Mouse (Mus musculus) forebrain, embryonic 12.5 days (tissue): ENCODE results near the gene Pcmt1. TPM values are rescaled to one million over a fixed set of nuclear protein-coding genes. Genes with fewer than 3 reads are reported as not detected.

ENCODE experiments used
- ATAC-seq: fragments of 200-750 bp; cut with Nextera tagmentation; 2 replicates; pipeline ENCODE4 v1.8.0; 2017; ENCODE audit warnings: moderate TSS enrichment; ENCODE audit not compliant: low FRiP score
- H3K27ac ChIP-seq: fragments of 300-500 bp; sonication (generic); 2 replicates; pipeline ENCODE4 v1.5.1; 2016; ENCODE audit warnings: mild to moderate bottlenecking
- H3K27me3 ChIP-seq: fragments of 300-500 bp; sonication (generic); 2 replicates; pipeline ENCODE4 v1.6.1; 2016; ENCODE audit warnings: mild to moderate bottlenecking
- H3K36me3 ChIP-seq: fragments of 300-500 bp; sonication (generic); replicated peaks from 2 replicates; pipeline ENCODE4 v1.6.1; 2016; ENCODE audit warnings: mild to moderate bottlenecking
- H3K4me1 ChIP-seq: fragments of 300-500 bp; sonication (generic); 2 replicates; pipeline ENCODE4 v1.6.1; 2016
- H3K4me2 ChIP-seq: fragments of 300-500 bp; sonication (generic); 2 replicates; pipeline ENCODE4 v1.6.1; 2016; ENCODE audit warnings: mild to moderate bottlenecking, moderate library complexity
- H3K4me3 ChIP-seq: fragments of 300-500 bp; sonication (generic); replicated peaks from 2 replicates; pipeline ENCODE4 v1.5.1; 2016; ENCODE audit warnings: mild to moderate bottlenecking
- H3K9ac ChIP-seq: fragments of 300-500 bp; sonication (generic); 2 replicates; pipeline ENCODE4 v1.6.1; 2016; ENCODE audit warnings: mild to moderate bottlenecking
- H3K9me3 ChIP-seq: fragments of 300-500 bp; sonication (generic); 2 replicates; pipeline ENCODE4 v1.6.1; 2016
- WGBS: fragments of 180-500 bp; shearing (Covaris S2); methylation state at CpG from one replicate; pipeline ENCODE4 v1.1.7; 2016; 5-methylcytosine and 5-hydroxymethylcytosine counted together
- polyA plus RNA-seq: library from polyadenylated mRNA; unstranded; fragments of >200 nt; fragmentation: Nextera tagmentation; extraction: Ambion mirVana; gene quantifications from 2 replicates; pipeline ENCODE4 v1.2.1, GENCODE M21; 2016

Gene Pcmt1
- polyA plus RNA-seq, 1 experiment from 2014 or later = 139 TPM

DNA sequence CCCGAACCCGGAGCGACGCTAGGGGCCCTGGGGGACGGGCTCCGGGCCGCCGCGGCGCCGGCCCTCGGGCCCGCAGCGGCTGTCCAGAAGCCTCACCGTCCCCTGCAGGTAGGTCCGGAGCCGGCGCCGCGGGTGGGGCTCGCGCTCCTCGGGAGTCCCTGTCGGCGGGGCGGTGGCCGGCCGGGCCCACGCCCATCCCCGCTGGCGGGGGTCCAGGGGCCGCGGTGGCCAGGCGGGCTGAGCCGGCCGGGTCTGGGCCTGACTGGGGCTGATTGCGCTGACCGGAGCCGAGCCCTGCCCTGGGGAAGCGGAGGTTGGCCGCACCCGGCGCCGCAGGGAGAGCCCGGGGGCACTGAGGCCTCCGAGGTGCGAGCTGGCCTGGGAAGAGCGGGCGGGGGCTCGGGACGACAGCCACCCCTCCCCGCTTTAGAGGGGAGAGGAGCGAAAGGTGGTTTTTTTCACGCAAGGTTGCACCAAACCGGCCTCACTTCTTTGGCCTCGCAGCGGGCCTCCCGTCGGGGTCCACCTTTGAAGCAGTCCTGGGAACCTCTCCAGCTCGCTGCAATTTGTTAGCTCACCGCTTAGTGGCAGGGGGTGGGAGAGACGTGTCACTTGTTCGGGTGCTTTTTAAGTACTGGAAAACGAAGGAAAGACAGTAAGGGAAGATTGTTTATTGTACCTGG is 548 bp upstream of the Pcmt1 start:
- peaks cover 34% of the 10 kb centered on the region for H3K4me1 ChIP-seq
- H3K9me3 ChIP-seq = no peaks in the 10 kb centered on the region
- peak; percentile 84 for ATAC-seq
- peak overlapping the region; percentile 100 for H3K9ac ChIP-seq
- under 1% methylated on average over 51 of the region's 64 CpGs for WGBS
- H3K27ac ChIP-seq = peak overlapping the region; percentile 95
- H3K27me3 ChIP-seq = no peaks in the 10 kb centered on the region
- H3K4me3 ChIP-seq = peak overlapping the region; percentile 100
- H3K4me2 ChIP-seq = peak overlapping the region; percentile 77
- H3K36me3 ChIP-seq = peaks cover 27% of the 10 kb centered on the region

DNA sequence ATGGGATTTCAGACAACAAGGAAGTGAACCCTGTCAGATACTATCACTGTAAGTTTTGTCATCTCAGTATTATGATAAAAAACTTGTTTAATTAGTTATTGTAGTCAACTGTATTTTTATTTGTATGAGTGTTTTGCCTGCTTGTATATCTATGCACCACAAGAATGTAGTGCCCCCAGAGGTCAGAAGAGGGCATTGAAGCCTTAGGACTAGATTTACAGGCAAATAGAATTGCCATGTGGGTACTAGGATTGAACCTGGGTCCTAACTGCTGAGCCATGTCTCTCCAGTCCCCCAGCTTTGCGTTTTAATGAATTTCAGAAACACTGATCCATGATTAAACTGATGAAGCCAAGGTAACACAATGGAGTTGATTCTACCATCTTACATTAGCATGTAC is 7.3 kb downstream of the Pcmt1 start:
- Histone ChIP-seq H3K36me3 (peaks cover 67% of the 10 kb centered on the region), H3K4me3 (no peak overlapping the region), H3K9me3 (no peaks in the 10 kb centered on the region), H3K4me2 (no peak overlapping the region), H3K27me3 (no peaks in the 10 kb centered on the region), H3K9ac (no peak overlapping the region), H3K27ac (no peak overlapping the region), H3K4me1 (0 out of 2 replicates have a peak, but pooled peaks cover under 1% of the 10 kb centered on the region)
- WGBS = 66% methylated on average over 1 of the region's 1 CpGs
- no peak for ATAC-seq

DNA sequence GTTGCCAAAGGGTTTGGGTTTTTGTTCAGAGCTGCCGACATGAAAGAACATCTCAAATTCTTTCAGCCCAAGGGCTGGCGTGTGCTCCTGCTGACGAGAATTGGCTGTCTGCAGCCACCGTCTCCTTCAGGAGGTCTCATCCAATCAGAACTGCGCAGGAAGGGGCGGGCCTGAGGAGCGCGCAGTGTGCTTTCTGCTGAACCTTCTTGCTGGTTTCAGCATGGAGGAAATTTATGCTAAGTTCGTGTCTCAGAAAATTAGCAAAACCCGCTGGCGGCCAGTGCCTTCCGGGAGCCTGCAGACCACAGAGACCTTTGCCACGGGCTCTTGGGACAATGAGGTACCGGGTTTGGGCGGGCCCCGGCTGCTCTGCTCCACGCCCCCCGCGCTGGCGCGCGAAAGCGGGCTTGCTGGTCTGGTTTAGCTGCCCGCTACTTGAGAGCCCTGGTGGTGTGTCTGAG is 13.6 kb downstream of the Pcmt1 start, which contains the start of gene Nup43:
Nup43 (plus strand) TSS at position 162 of the 461 bp plus-strand sequence.
- WGBS = 0% methylated on average over 24 of the region's 24 CpGs
- Histone ChIP-seq H3K4me3 (peak within 1 kb of the TSS; percentile 84), H3K9ac (peak within 1 kb of the TSS; percentile 78), H3K9me3 (no peaks in the 10 kb centered on the region), H3K36me3 (peaks cover 28% of the 10 kb centered on the region), H3K27me3 (no peaks in the 10 kb centered on the region), H3K27ac (peak within 1 kb of the TSS; percentile 78), H3K4me1 (peaks cover 16% of the 10 kb centered on the region), H3K4me2 (peak within 1 kb of the TSS; percentile 73)
- ATAC-seq = peak; percentile 80

DNA sequence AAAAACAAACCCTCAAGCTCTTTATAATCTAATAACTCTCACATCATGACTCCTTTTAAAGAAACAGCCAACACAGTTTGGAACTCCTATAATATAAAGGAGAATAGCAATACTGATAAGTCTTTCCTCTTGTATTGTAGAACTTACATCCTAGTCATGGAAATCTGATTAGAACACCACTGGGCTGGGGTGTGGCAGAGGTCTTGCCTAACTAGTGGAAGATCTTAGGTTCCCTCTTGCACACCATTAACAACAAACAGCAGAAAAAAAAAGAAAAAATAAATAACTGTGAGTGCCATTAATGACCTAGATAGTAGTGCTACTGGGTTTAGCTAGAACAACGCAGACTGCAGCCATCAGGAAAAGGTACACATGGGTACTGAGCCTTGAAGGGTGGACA is 16.0 kb downstream of the Pcmt1 start:
- WGBS = 97% methylated on average over 1 of the region's 1 CpGs
- H3K9me3 ChIP-seq = no peaks in the 10 kb centered on the region
- no peak for ATAC-seq

DNA sequence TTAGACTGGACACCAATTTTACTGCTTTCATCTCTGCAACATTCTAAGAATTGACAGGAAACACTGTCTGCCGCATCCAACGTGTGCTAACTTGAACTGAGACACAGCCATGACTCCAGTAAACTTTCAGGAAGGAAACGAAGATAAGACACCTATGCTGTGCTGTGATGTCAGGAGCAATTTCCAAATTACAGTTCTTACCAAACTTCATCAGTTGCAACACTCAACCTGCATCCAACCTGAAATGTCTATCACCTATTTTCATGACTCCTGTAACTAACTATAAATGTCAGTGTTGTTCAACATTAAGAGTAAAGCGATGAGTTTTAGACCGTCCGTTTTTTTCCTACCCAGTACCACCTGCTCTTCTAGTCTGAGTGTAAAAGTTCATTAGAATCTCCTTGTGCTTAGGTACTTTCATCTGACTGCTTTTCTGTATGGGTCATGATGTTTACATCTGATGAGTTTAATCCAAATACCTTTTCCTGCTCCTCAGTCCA is 16.9 kb downstream of the Pcmt1 start:
- H3K27ac ChIP-seq = peak overlapping the region; percentile 95; the same call in 1 of the 2 replicates
- no peaks in the 10 kb centered on the region for H3K36me3 ChIP-seq
- no peak for ATAC-seq
- peak overlapping the region; percentile 69 for H3K4me2 ChIP-seq
- H3K9me3 ChIP-seq = no peaks in the 10 kb centered on the region
- WGBS = 80% methylated on average over 6 of the region's 6 CpGs
- peak overlapping the region; percentile 86 for H3K4me3 ChIP-seq
- peak overlapping the region; percentile 88 for H3K9ac ChIP-seq
- no peaks in the 10 kb centered on the region for H3K27me3 ChIP-seq
- peaks cover 16% of the 10 kb centered on the region for H3K4me1 ChIP-seq

More for the DNA sequence above, 16.0 kb downstream of the Pcmt1 start:
- Histone ChIP-seq H3K4me1 (peaks cover 16% of the 10 kb centered on the region), H3K36me3 (peaks cover 7% of the 10 kb centered on the region; the same call in 1 of the 2 replicates), H3K4me3 (no peak overlapping the region), H3K27ac (no peak overlapping the region), H3K27me3 (no peaks in the 10 kb centered on the region), H3K9ac (no peak overlapping the region), H3K4me2 (no peak overlapping the region)

DNA sequence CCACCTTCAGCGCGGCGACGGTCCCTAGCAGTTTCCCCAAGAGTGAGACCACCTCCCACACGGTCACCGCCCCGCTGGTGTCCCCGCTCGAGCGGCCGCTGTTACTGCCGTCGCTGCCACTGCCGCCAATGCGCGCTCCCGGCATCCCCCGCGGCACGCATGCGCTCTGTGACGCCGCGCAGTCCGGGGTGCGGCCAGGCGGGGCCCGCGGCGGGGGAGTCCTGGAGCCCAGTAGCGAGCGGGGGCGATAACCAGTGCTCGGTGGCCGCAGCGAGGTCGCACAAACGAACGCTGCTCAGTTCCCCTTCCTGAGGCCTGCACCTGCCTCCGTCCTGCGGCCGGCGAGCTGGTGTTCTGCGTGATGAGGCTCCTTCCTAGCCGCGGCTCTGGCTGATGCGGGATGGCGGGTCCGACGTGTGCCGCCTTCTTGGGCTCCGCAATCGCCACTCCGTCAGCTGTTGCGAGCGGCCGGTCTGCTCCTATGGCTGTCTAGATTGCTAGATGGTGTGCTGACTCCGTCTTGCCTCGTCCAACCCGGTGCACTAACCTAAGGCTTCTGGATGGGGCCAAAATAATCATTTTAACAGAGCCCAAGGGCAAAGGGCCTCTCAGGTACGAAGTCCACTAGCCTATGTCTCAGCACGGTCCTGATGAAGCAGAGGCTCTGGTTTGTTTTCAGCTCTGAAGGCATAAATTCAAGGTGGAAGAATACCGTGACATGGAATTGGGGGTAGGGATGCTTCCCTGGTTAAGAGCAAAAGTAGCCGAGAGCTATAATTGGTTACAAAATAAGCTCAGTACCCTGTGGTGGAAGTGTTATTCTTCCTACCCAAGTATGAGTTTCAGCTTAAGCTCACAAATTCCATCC is 17.5 kb downstream of the Pcmt1 start:
- H3K9ac ChIP-seq = peak overlapping the region; percentile 88
- under 1% methylated on average over 64 of the region's 64 CpGs for WGBS
- peak; percentile 95 for ATAC-seq

DNA sequence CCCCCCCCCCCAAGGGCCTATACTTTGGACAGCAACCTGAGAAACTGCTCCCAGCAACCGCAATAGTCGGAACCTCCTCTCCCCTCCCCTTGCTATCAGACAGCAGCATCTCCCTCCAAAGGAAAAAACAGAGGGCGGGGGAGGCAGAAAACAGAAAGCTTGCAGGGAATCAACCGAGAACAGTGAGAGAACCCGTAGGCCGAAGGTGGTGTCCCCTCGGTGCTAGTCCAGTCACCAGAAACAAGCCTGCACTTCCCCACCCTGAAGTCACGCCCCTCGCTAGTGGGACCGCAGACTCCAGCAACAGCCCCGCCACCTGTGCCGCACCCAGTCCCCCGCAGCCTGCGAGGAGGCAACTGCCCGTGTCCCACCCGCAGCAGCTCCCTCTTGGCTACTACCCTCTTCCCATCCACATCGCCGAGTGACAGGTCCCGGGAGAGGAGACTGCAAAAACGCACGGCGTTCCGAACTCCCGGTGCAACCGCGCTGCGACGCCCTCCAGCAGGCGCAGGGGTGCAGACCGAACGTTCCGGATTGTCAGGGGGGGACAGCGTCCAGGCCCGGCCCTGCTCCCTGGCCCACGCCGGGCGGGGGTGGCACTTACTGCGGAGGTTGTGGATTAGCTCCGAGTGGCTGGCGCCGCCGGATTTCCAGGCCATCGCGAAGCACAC is 18.3 kb downstream of the Pcmt1 start:
- H3K36me3 ChIP-seq = no peaks in the 10 kb centered on the region
- peak overlapping the region; percentile 95 for H3K27ac ChIP-seq
- no peaks in the 10 kb centered on the region for H3K9me3 ChIP-seq
- peaks cover 7% of the 10 kb centered on the region for H3K4me1 ChIP-seq
- peak overlapping the region; percentile 88 for H3K9ac ChIP-seq
- under 1% methylated on average over 44 of the region's 44 CpGs for WGBS
- H3K27me3 ChIP-seq = no peaks in the 10 kb centered on the region
- peak; percentile 83 for ATAC-seq
- H3K4me2 ChIP-seq = peak overlapping the region; percentile 69
- peak overlapping the region; percentile 86 for H3K4me3 ChIP-seq

More for the DNA sequence above, 17.5 kb downstream of the Pcmt1 start:
- H3K4me2 ChIP-seq = peak overlapping the region; percentile 69
- peak overlapping the region; percentile 86 for H3K4me3 ChIP-seq
- no peaks in the 10 kb centered on the region for H3K27me3 ChIP-seq
- no peaks in the 10 kb centered on the region for H3K9me3 ChIP-seq
- no peaks in the 10 kb centered on the region for H3K36me3 ChIP-seq
- peak overlapping the region; percentile 95 for H3K27ac ChIP-seq
- peaks cover 14% of the 10 kb centered on the region for H3K4me1 ChIP-seq

DNA sequence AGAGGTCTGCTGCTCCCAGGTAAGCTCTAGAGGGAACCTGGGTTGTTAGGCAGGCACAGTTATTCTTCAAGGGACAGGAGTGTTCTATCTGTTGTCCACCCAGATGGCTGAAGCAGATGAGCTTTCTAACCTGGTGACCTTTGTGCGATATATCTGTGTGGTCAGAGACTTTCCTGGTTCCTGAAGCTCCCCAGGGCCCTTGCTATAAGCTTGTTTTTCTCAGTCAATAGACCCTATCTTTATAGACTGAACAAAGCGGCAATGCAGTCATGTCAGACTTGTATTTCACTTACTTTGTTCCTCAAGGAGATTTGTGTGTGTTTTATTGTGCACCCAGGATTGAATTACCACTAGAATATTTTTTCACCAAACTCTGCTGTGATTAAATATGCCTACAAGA is 29.9 kb downstream of the Pcmt1 start:
- ATAC-seq = no peak
- H3K36me3 ChIP-seq = peaks cover 24% of the 10 kb centered on the region
- H3K9ac ChIP-seq = no peak overlapping the region
- no peak overlapping the region for H3K27ac ChIP-seq
- no peak overlapping the region for H3K4me2 ChIP-seq
- no peaks in the 10 kb centered on the region for H3K4me1 ChIP-seq
- WGBS = 93% methylated on average over 2 of the region's 2 CpGs
- no peak overlapping the region for H3K4me3 ChIP-seq
- no peaks in the 10 kb centered on the region for H3K9me3 ChIP-seq
- no peaks in the 10 kb centered on the region for H3K27me3 ChIP-seq

DNA sequence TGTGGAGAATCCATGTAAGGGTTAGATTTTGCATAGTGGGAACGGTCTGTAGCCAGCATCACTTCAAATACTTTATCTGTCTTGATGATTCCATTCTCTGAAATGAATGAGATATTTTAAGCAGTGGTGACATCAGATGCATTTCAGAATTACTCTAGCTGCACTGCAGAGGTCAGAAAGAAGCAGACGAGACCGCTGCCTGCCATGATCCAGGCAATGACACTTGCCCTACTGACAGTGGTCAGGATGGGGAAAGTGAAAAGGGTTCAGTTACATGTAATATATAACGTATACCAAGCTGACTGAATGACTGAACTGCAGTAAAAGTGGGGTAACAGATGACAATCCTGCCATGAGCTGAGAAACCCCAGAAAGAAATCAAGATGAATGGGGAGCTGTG is 31.9 kb downstream of the Pcmt1 start:
- Histone ChIP-seq H3K4me3 (no peak overlapping the region), H3K9ac (no peak overlapping the region), H3K9me3 (no peaks in the 10 kb centered on the region), H3K4me1 (no peaks in the 10 kb centered on the region), H3K27me3 (no peaks in the 10 kb centered on the region), H3K4me2 (no peak overlapping the region), H3K27ac (no peak overlapping the region), H3K36me3 (peaks cover 30% of the 10 kb centered on the region)
- ATAC-seq = no peak
- WGBS = 95% methylated on average over 4 of the region's 4 CpGs

DNA sequence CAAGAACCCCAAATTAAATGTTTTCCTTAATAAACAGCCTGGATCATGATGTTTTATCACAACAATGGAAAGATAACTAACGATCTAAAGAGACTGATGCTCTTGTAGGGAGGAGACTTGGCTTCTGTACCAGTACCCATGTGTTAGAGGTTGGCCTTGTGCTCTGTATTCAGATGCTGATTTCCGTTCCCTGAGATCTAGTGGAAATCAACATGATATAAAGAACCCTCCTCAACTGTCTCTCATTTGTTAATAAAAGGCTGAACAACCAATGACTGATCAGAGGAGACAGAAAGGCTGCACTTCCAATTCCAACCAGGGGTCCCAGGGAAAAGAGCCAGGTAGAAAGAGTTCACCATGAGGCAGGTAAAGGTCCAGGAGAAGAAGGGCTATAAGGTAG is 35.0 kb downstream of the Pcmt1 start:
- Histone ChIP-seq H3K27ac (no peak overlapping the region), H3K4me3 (no peak overlapping the region), H3K36me3 (peaks cover 47% of the 10 kb centered on the region), H3K4me2 (no peak overlapping the region), H3K27me3 (no peaks in the 10 kb centered on the region), H3K9me3 (no peaks in the 10 kb centered on the region), H3K9ac (no peak overlapping the region), H3K4me1 (no peaks in the 10 kb centered on the region)
- ATAC-seq = no peak
- WGBS = 88% methylated on average over 2 of the region's 2 CpGs

DNA sequence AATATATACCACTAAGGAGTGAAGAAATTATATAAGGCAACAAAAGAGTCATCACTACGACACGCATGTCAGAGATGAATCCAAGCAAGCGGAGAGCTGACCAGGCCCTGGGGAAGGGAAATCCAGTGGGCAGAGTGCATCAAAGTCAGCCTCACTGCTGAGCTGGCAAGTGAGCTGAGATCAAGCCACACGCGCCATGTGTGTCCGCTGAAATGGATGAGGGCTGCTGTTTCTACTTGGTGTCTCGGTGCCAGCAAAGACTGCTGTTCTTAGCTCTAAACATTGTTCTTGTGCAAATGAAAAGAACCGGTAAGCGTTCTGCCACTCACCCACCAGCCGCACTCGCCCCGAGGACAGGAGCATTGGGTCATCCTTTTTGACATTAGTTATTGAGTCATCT is 40.6 kb downstream of the Pcmt1 start:
- 95% methylated on average over 12 of the region's 12 CpGs for WGBS

More for the DNA sequence above, 40.6 kb downstream of the Pcmt1 start:
- H3K4me3 ChIP-seq = no peak overlapping the region
- H3K4me1 ChIP-seq = no peaks in the 10 kb centered on the region
- no peaks in the 10 kb centered on the region for H3K9me3 ChIP-seq
- no peak overlapping the region for H3K27ac ChIP-seq
- H3K27me3 ChIP-seq = no peaks in the 10 kb centered on the region
- peaks cover 59% of the 10 kb centered on the region for H3K36me3 ChIP-seq
- no peak overlapping the region for H3K4me2 ChIP-seq
- ATAC-seq = no peak
- no peak overlapping the region for H3K9ac ChIP-seq
